Mouse (Mus musculus) limb, embryonic 15.5 days (tissue): ENCODE results near the gene Serf2. TPM values are rescaled to one million over a fixed set of nuclear protein-coding genes. Genes with fewer than 3 reads are reported as not detected.

ENCODE experiments used
- ATAC-seq: fragments of 200-750 bp; cut with Nextera tagmentation; 2 replicates; pipeline ENCODE4 v1.8.0; 2017; ENCODE audit warnings: low read depth, moderate TSS enrichment; ENCODE audit not compliant: insufficient number of reproducible peaks, low FRiP score, low TSS enrichment
- H3K27ac ChIP-seq: fragments of 300-500 bp; sonication (generic); 2 replicates; pipeline ENCODE4 v1.5.1; 2015; ENCODE audit warnings: moderate library complexity, mild to moderate bottlenecking, inconsistent platforms
- H3K27me3 ChIP-seq: fragments of 300-500 bp; sonication (generic); 2 replicates; pipeline ENCODE4 v1.6.1; 2015; ENCODE audit warnings: inconsistent platforms
- H3K36me3 ChIP-seq: fragments of 300-500 bp; sonication (generic); 2 replicates; pipeline ENCODE4 v1.6.1; 2015; ENCODE audit warnings: inconsistent platforms
- H3K4me1 ChIP-seq: fragments of 300-500 bp; sonication (generic); 2 replicates; pipeline ENCODE4 v1.6.1; 2015; ENCODE audit warnings: inconsistent platforms
- H3K4me2 ChIP-seq: fragments of 300-500 bp; sonication (generic); 2 replicates; pipeline ENCODE4 v1.6.1; 2015; ENCODE audit warnings: mild to moderate bottlenecking, inconsistent platforms
- H3K4me3 ChIP-seq: fragments of 300-500 bp; sonication (generic); 2 replicates; pipeline ENCODE4 v1.5.1; 2015; ENCODE audit warnings: mild to moderate bottlenecking, inconsistent platforms
- H3K9ac ChIP-seq: fragments of 300-500 bp; sonication (generic); 2 replicates; pipeline ENCODE4 v1.6.1; 2015; ENCODE audit warnings: inconsistent platforms
- H3K9me3 ChIP-seq: fragments of 300-500 bp; sonication (generic); 2 replicates; pipeline ENCODE4 v1.6.1; 2016; ENCODE audit warnings: inconsistent platforms
- WGBS: fragments of 180-500 bp; shearing (Covaris S2); methylation state at CpG from one replicate; pipeline ENCODE4 v1.1.7; 2015; 5-methylcytosine and 5-hydroxymethylcytosine counted together
- polyA plus RNA-seq: library from polyadenylated mRNA; unstranded; fragments of >200 nt; fragmentation: Nextera tagmentation; extraction: Ambion mirVana; gene quantifications from 2 replicates; pipeline ENCODE4 v1.2.1, GENCODE M21; 2015

Serf2 gene
- polyA plus RNA-seq, 1 experiment from 2014 or later = 557 TPM

- no peak for ATAC-seq
- Histone ChIP-seq H3K36me3 (peaks cover 74% of the 10 kb centered on the region), H3K4me2 (no peak overlapping the region), H3K9ac (no peak overlapping the region), H3K27ac (no peak overlapping the region), H3K27me3 (no peaks in the 10 kb centered on the region), H3K9me3 (no peaks in the 10 kb centered on the region), H3K4me3 (no peak overlapping the region), H3K4me1 (no peaks in the 10 kb centered on the region)
- 86% methylated on average over 2 of the region's 2 CpGs for WGBS
These were observed 23.1 kb upstream of the Serf2 start for GRCm38 (mm10) chr2:121425890-121426289.

GRCm38 (mm10) chr2:121434854-121435253 is 14.1 kb upstream of the Serf2 start:
- Histone ChIP-seq H3K4me1 (no peaks in the 10 kb centered on the region), H3K36me3 (peaks cover 87% of the 10 kb centered on the region), H3K4me2 (no peak overlapping the region), H3K4me3 (no peak overlapping the region), H3K27ac (no peak overlapping the region), H3K27me3 (no peaks in the 10 kb centered on the region), H3K9ac (no peak overlapping the region), H3K9me3 (no peaks in the 10 kb centered on the region)
- ATAC-seq = no peak
- 97% methylated on average over 1 of the region's 1 CpGs for WGBS

DNA sequence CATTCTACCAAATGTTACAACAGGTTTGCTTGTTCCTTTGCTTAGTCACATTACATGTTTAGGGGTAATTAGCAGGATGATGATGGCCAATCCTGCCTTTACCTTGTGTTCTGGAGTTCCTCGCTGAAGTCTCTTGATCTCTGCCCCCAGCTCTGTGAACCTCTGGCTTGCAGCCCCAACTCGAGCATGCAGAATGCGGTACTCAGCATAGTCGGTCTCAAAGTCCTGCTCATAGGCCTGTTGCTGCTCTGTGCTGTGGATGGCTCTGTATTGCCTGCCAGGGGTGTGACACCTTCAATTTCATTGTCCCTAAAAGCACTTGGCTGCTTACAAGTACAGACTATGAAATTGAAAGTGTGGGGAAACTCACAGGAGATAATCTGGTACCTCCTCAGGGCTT is 9.2 kb upstream of the Serf2 start:
- 0 out of 2 replicates have a peak, but pooled peaks cover 3% of the 10 kb centered on the region for H3K27me3 ChIP-seq
- 73% methylated on average over 4 of the region's 4 CpGs for WGBS
- H3K4me1 ChIP-seq = peaks cover 17% of the 10 kb centered on the region
- no peak overlapping the region for H3K27ac ChIP-seq
- H3K36me3 ChIP-seq = peaks cover 41% of the 10 kb centered on the region
- no peaks in the 10 kb centered on the region for H3K9me3 ChIP-seq
- no peak overlapping the region for H3K9ac ChIP-seq
- no peak for ATAC-seq
- no peak overlapping the region for H3K4me3 ChIP-seq
- H3K4me2 ChIP-seq = no peak overlapping the region

DNA sequence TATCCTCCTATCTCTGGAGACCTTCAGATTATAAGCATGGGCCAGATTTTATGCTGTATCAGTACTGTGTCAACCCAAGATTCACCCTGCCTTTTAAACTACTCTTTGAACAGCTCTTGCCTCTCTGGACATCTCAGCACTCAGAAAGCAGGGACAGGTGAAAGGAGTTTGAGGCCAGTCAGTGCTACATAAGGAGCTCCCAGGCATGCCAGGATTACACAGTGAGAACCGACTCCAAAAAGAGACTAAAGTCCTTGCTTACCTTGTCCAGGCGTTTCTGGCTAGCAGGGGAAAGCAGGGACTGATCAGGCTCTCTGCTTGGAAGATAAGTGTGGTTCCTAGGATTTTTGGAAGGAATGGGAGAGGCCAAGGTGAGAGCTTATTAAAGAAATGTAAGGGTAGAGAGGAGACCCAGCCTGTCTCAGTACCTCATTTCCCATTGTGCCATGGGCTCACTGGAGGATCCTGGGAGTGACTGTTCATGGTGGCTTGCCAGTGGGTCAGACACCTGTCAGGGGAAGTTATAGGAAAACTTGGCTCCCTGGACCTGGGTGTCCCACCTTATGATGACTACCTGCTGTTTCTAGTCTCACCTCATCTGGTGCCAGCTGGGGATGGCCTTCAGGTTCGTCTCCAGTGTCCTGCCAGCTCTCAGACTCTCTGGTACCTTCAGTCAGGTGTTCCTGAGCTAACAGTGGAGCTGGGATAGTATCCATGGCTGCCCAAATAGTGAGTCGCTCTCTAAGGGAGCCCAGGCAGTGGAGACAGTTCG is 8.0 kb upstream of the Serf2 start:
- Histone ChIP-seq H3K36me3 (peaks cover 29% of the 10 kb centered on the region), H3K9ac (no peak overlapping the region), H3K9me3 (no peaks in the 10 kb centered on the region), H3K4me1 (peaks cover 17% of the 10 kb centered on the region), H3K27me3 (0 out of 2 replicates have a peak, but pooled peaks cover 3% of the 10 kb centered on the region), H3K4me2 (no peak overlapping the region), H3K27ac (no peak overlapping the region), H3K4me3 (no peak overlapping the region)
- ATAC-seq = no peak
- WGBS = 53% methylated on average over 5 of the region's 5 CpGs

DNA sequence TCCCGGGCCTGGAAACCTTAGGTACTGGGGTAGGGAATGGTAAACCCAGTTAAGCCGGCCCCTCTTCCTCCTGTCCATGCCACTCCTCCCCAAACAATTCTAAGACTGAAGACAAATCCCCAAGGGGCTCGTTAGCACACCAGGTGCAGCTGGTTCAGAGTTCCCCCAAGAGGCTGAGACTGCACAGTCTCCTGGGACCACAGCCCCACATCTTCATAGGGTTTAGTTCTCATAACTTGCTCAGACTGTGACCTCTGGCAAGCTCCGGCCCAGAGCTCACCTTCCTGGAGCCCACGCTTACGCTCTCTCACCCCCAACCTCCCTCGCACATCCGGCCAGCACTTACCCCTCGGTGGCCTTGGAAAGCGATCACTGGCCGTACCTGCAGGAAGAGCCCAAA is 7.2 kb upstream of the Serf2 start:
- Histone ChIP-seq H3K9ac (peak overlapping the region; percentile 35; the same call in 1 of the 2 replicates), H3K27ac (no peak overlapping the region), H3K4me1 (peaks cover 17% of the 10 kb centered on the region), H3K36me3 (peaks cover 27% of the 10 kb centered on the region), H3K4me2 (peak overlapping the region; percentile 96), H3K9me3 (no peaks in the 10 kb centered on the region), H3K4me3 (peak overlapping the region; percentile 51), H3K27me3 (0 out of 2 replicates have a peak, but pooled peaks cover 3% of the 10 kb centered on the region)
- WGBS = 11% methylated on average over 11 of the region's 11 CpGs
- no peak for ATAC-seq

GRCm38 (mm10) chr2:121442259-121443067 is 6.5 kb upstream of the Serf2 start:
- peaks cover 21% of the 10 kb centered on the region for H3K36me3 ChIP-seq
- peak overlapping the region; percentile 96 for H3K4me2 ChIP-seq
- H3K4me1 ChIP-seq = peaks cover 17% of the 10 kb centered on the region
- H3K9me3 ChIP-seq = no peaks in the 10 kb centered on the region
- peak overlapping the region; percentile 51 for H3K4me3 ChIP-seq
- H3K27ac ChIP-seq = no peak overlapping the region
- peak; percentile 80 for ATAC-seq
- 2% methylated on average over 30 of the region's 30 CpGs for WGBS
- H3K27me3 ChIP-seq = 0 out of 2 replicates have a peak, but pooled peaks cover 3% of the 10 kb centered on the region
- H3K9ac ChIP-seq = peak overlapping the region; percentile 35

DNA sequence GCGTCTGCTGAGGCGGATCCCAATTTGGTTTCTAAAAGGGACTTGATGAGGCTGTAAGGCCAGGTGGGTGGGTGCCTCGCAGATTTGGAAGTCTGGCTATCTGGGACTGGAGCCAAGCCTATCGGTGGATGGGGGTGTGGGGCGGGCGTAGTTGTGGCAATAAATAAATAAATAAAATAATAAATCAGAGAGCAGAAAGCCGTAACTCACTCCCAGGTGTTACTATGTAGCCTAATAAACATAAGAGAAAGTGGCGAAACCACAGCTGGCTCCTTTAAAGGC is 6.0 kb upstream of the Serf2 start:
- H3K9ac ChIP-seq = peak overlapping the region; percentile 35
- ATAC-seq = no peak
- H3K4me3 ChIP-seq = peak overlapping the region; percentile 51
- H3K36me3 ChIP-seq = peaks cover 15% of the 10 kb centered on the region
- no peak overlapping the region for H3K27ac ChIP-seq
- H3K9me3 ChIP-seq = no peaks in the 10 kb centered on the region
- 8% methylated on average over 8 of the region's 8 CpGs for WGBS
- peak overlapping the region; percentile 96 for H3K4me2 ChIP-seq
- peaks cover 22% of the 10 kb centered on the region for H3K4me1 ChIP-seq
- 0 out of 2 replicates have a peak, but pooled peaks cover 3% of the 10 kb centered on the region for H3K27me3 ChIP-seq

GRCm38 (mm10) chr2:121444178-121444577 is 4.8 kb upstream of the Serf2 start, which contains the start of gene Ell3:
Ell3 (minus strand) TSS chr2:121444278.
- Histone ChIP-seq H3K4me3 (peak within 1 kb of the TSS; percentile 51), H3K9me3 (no peaks in the 10 kb centered on the region), H3K4me1 (peaks cover 24% of the 10 kb centered on the region), H3K27me3 (0 out of 2 replicates have a peak, but pooled peaks cover 3% of the 10 kb centered on the region), H3K36me3 (peaks cover 4% of the 10 kb centered on the region), H3K4me2 (peak within 1 kb of the TSS; percentile 96), H3K9ac (no peak within 1 kb of the TSS), H3K27ac (no peak within 1 kb of the TSS)
- 84% methylated on average over 1 of the region's 1 CpGs for WGBS
- no peak for ATAC-seq

DNA sequence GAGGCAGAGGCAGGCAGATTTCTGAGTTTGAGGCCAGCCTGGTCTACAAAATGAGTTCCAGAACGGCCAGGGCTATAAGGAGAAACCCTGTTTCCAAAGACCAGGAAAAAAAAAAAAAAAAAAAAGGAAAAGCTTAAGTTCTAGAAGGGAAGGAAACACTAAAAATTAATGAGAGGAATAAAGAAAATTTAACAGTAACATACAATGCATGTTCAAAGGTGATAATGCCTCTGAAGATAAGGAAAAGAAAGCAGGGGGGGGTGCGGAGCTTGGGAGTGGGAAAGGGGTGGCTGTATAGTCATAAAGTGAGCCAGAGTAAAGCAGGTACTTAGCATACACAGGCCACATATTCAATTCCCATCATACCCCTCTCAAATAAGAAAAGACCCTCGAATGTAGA is 3.9 kb upstream of the Serf2 start:
- H3K4me2 ChIP-seq = no peak overlapping the region
- no peak overlapping the region for H3K27ac ChIP-seq
- WGBS = 83% methylated on average over 3 of the region's 3 CpGs
- H3K4me3 ChIP-seq = no peak overlapping the region
- 0 out of 2 replicates have a peak, but pooled peaks cover 3% of the 10 kb centered on the region for H3K27me3 ChIP-seq
- ATAC-seq = no peak
- no peak overlapping the region for H3K9ac ChIP-seq
- no peaks in the 10 kb centered on the region for H3K9me3 ChIP-seq
- H3K4me1 ChIP-seq = peaks cover 25% of the 10 kb centered on the region
- no peaks in the 10 kb centered on the region for H3K36me3 ChIP-seq

DNA sequence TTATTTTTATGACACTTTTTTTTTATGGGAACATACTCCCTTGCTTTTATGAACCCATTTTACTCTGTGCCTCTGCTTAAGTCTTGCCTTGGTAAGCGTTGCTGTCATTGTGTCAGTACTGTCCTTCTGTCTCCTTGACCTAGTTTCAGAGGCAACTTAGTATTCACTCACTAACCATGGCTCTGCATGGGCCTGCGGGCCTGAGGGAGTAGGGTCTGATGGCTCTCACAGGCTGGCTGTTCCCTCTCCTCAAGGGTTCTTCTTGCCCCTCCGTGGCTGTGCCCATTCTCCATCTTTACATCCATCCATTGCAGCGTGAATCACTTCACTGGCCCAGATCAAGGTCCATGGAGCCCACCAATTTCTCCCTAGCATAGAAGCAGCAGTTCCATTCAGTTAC is 2.5 kb upstream of the Serf2 start:
- 81% methylated on average over 4 of the region's 4 CpGs for WGBS
- no peak for ATAC-seq
- H3K4me3 ChIP-seq = no peak overlapping the region

GRCm38 (mm10) chr2:121447006-121447405 is 2.0 kb upstream of the Serf2 start:
- Histone ChIP-seq H3K4me3 (no peak overlapping the region), H3K9ac (no peak overlapping the region), H3K27me3 (0 out of 2 replicates have a peak, but pooled peaks cover 2% of the 10 kb centered on the region), H3K36me3 (peaks cover 4% of the 10 kb centered on the region), H3K4me2 (no peak overlapping the region), H3K27ac (no peak overlapping the region), H3K9me3 (no peaks in the 10 kb centered on the region), H3K4me1 (peaks cover 28% of the 10 kb centered on the region)
- 76% methylated on average over 3 of the region's 3 CpGs for WGBS
- ATAC-seq = no peak

More for the DNA sequence above, 2.5 kb upstream of the Serf2 start:
- Histone ChIP-seq H3K36me3 (peaks cover 3% of the 10 kb centered on the region), H3K27ac (no peak overlapping the region), H3K9me3 (no peaks in the 10 kb centered on the region), H3K4me1 (peaks cover 33% of the 10 kb centered on the region), H3K27me3 (0 out of 2 replicates have a peak, but pooled peaks cover 3% of the 10 kb centered on the region), H3K4me2 (no peak overlapping the region), H3K9ac (no peak overlapping the region)

- H3K9ac ChIP-seq = peak overlapping the region; percentile 63; the same call in 1 of the 2 replicates
- H3K9me3 ChIP-seq = no peaks in the 10 kb centered on the region
- H3K4me2 ChIP-seq = peak overlapping the region; percentile 72
- H3K27me3 ChIP-seq = no peaks in the 10 kb centered on the region
- peaks cover 21% of the 10 kb centered on the region for H3K4me1 ChIP-seq
- no peak for ATAC-seq
- WGBS = 14% methylated on average over 9 of the region's 9 CpGs
- H3K4me3 ChIP-seq = peak overlapping the region; percentile 99
- H3K27ac ChIP-seq = peak overlapping the region; percentile 97
- H3K36me3 ChIP-seq = peaks cover 13% of the 10 kb centered on the region
These were observed 859 bp upstream of the Serf2 start for GRCm38 (mm10) chr2:121448136-121448535.
